Mouse (Mus musculus): ENCODE data around the gene Mid1ip1. TPM values are rescaled to one million over a fixed set of nuclear protein-coding genes. Genes with fewer than 3 reads are reported as not detected.

The Mid1ip1 gene
- polyA plus RNA-seq, 1 experiment from 2014 or later = 41.0 TPM

DNA sequence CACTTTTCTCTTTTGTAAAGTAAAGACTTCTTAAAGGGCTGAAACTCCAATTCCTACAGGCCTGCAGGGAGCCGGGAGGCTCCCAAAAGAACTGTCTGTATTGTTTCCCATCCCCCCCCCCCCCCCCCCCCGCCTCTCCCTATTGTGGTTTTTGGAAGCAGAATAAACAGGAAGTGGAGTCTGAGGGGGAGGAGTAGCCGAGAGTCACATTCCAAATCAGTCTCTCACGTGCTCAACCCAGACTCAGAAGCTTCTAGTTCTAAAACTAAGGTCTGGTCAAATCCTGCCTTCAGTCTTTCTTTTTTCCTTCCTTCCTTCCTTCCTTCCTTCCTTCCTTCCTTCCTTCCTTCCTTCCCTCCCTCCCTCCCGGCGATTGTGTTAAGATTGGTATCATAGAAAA, 14.7 kb downstream of the Mid1ip1 start:
- Histone ChIP-seq H3K4me1 (replicated peaks) (0 out of 2 replicates have a peak, but pooled peaks cover under 1% of the 10 kb centered on the region), H3K4me2 (no peak overlapping the region), H3K27me3 (no peaks in the 10 kb centered on the region), H3K36me3 (replicated peaks) (no peaks in the 10 kb centered on the region), H3K9ac (no peak overlapping the region), H3K4me3 (replicated peaks) (no peak overlapping the region), H3K9me3 (replicated peaks) (no peaks in the 10 kb centered on the region), H3K27ac (replicated peaks) (no peak overlapping the region)
- no peak for ATAC-seq (ENCODE audit: insufficient read depth)
- WGBS (ENCODE audit: insufficient replicate concordance) = 15% methylated on average over 5 of the region's 6 CpGs

DNA sequence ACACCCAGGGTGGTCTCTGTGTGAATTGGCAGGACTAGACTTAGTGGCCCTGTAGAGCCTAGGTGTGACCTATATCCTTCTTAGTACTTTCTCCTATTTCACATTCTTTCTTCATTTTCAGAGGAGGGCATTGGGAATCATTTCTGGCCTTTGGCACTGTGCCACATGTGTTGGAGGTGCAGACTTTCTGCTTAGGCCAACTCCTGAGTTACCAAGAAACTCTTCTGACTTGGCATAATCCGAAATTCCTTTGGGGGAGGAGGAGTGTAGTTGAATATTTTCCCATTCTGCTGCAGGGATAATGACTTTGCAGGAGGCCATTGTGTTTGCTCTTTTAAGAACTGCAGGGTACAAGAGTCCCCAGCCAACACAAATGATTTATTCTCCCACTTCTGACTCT, 19.6 kb downstream of the Mid1ip1 start:
- no peak overlapping the region for H3K4me3 ChIP-seq (replicated peaks)
- ATAC-seq (ENCODE audit: insufficient read depth) = no peak
- 41% methylated on average over 1 of the region's 1 CpGs for WGBS (ENCODE audit: insufficient replicate concordance)
- H3K4me1 ChIP-seq (replicated peaks) = 0 out of 2 replicates have a peak, but pooled peaks cover 7% of the 10 kb centered on the region
- no peak overlapping the region for H3K27ac ChIP-seq (replicated peaks)
- H3K4me2 ChIP-seq = no peak overlapping the region
- no peak overlapping the region for H3K9ac ChIP-seq
- H3K36me3 ChIP-seq (replicated peaks) = no peaks in the 10 kb centered on the region
- H3K9me3 ChIP-seq (replicated peaks) = no peaks in the 10 kb centered on the region
- no peaks in the 10 kb centered on the region for H3K27me3 ChIP-seq

DNA sequence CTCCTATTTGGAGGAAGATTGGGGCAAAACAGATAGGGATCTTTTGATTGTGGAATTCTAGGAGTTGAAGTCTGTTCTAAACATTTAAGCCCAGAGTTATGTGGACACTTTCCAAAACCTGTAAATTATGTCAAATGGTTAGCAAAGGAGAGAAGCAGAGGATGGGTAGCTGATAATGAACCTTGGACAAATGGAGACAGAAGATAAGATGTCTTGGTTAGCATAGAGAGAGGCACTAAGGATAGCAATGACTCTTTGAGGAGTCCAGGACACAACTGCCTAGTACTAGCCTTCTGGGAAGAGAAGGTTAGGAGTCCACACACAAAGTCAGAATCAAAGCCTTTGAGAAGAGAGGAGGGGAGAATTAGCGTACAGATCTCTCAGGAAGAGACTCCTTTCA, 20.1 kb downstream of the Mid1ip1 start:
- Histone ChIP-seq H3K9ac (no peak overlapping the region), H3K4me1 (replicated peaks) (0 out of 2 replicates have a peak, but pooled peaks cover 7% of the 10 kb centered on the region), H3K4me3 (replicated peaks) (no peak overlapping the region), H3K27ac (replicated peaks) (no peak overlapping the region), H3K27me3 (no peaks in the 10 kb centered on the region), H3K9me3 (replicated peaks) (no peaks in the 10 kb centered on the region), H3K4me2 (no peak overlapping the region), H3K36me3 (replicated peaks) (no peaks in the 10 kb centered on the region)
- 13% methylated on average over 1 of the region's 1 CpGs for WGBS (ENCODE audit: insufficient replicate concordance)
- ATAC-seq (ENCODE audit: insufficient read depth) = no peak

DNA sequence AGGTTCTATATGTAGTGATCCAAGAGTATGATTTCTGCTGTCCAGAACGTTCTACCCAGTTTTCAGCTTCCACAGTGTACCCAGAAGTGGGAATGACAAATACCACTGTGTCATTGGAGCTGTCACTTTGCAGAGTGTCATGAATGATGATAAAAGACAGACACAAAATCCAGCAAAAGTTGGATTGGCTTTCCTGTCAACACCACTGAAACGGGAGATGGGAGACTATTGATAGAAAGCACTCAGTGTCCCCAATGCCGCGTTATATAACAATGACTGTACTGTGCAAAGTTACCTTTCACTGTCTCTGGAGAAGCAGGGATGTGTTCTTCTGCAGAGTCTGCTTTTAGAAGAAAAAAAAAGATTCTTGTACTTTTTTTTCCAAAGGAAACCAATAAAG, 44.1 kb downstream of the Mid1ip1 start:
- ATAC-seq (ENCODE audit: insufficient read depth) = no peak
- 68% methylated on average over 4 of the region's 4 CpGs for WGBS (ENCODE audit: insufficient replicate concordance)

DNA sequence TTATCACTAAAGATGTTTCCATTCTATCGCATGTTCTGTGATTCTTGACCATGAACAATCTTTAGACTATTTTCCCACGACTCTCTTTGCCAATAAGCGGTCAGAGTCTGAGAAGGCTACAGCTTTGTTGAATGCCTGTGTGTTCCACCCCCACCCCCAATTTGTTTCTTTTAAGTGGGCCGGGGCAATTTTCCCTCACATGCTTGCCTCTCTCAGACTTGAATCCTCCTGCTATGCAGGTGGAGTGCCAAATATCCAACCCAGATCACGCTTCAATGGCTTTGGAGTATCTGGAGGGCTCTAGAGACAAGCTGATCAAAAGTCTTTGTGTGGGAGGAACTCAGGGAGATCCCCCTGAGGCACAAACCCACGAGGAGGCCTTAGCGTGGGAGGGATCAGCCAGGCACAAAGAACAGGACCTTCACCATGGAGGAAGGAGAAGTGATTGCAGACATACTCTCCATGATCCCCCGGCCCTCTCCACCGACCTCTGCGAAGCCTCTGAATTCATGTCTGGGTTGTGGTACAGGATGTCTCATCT, 48.7 kb downstream of the Mid1ip1 start:
- Histone ChIP-seq H3K4me2 (no peak overlapping the region), H3K9me3 (replicated peaks) (no peaks in the 10 kb centered on the region), H3K27me3 (no peaks in the 10 kb centered on the region), H3K27ac (replicated peaks) (no peak overlapping the region), H3K9ac (no peak overlapping the region), H3K4me1 (replicated peaks) (no peaks in the 10 kb centered on the region), H3K36me3 (replicated peaks) (no peaks in the 10 kb centered on the region), H3K4me3 (replicated peaks) (no peak overlapping the region)
- ATAC-seq (ENCODE audit: insufficient read depth) = no peak
- 55% methylated on average over 10 of the region's 10 CpGs for WGBS (ENCODE audit: insufficient replicate concordance)

More for the DNA sequence above, 44.1 kb downstream of the Mid1ip1 start:
- Histone ChIP-seq H3K27me3 (no peaks in the 10 kb centered on the region), H3K27ac (replicated peaks) (no peak overlapping the region), H3K9ac (no peak overlapping the region), H3K4me2 (no peak overlapping the region), H3K9me3 (replicated peaks) (no peaks in the 10 kb centered on the region), H3K4me3 (replicated peaks) (no peak overlapping the region), H3K4me1 (replicated peaks) (no peaks in the 10 kb centered on the region), H3K36me3 (replicated peaks) (no peaks in the 10 kb centered on the region)

Other genes starting within 250 kb of the Mid1ip1 start
- 44.1 and 49.1 TPM in 2 replicates for gene Tspan7, start 229.9 kb upstream of the Mid1ip1 start, polyA plus RNA-seq (2015; fragmentation: Nextera tagmentation; extraction: Ambion mirVana)